Mouse (Mus musculus): Measurements from ENCODE around the gene Cwc15. TPM values are rescaled to one million over a fixed set of nuclear protein-coding genes. Genes with fewer than 3 reads are reported as not detected.

Gene Cwc15
- 5.2 and 6.3 TPM in 2 replicates for polyA plus RNA-seq (2012; rRNA removed)

DNA sequence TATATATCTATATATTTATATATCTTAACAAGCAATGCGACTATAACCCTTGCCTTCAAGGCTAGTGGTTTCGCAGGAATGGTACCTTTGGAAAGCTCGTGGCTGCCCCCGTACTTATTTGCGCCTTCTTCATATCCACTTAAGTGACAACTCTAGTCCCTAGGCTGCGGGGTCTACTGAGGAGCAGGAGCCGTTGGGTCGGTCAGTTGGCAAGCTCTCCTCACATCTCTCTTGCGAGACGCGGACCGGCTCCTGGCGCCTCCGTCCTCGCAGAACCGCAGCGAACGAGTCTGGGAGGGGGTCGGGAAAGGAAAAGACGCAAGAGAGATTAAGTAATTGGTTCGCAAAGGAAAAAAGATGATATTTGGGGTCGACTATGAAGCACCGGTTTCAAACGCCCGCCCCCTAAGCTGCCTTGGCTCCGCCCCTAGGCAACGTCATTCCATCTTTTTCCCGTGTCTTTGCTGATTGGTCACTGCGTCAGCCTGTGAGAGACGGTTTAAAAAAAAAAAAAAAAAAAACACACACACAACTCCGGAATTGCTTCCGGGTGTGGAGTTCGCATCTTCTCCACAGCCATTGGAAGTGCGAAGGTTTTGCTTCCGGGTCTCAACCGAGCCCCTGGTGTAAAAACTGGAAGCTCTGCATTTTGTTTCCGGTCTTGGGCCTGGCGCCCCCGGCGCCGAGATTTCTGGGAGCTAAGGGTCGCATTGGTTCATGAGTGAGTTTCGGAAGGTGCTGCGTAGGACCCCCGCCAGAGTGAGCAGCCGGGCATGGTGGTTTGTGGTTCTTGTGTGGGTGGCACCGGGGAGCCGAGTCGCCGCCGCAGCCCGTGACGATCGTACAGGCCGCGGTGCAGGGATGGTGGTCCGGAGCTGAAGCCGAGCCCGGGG is at the start of gene Cwc15, which contains the start of gene Kdm4d:
Gene Cwc15 (plus strand): TSS at position 595 of the 893 bp plus-strand sequence.
Gene Kdm4d (minus strand): TSS at position 460 of the 893 bp plus-strand sequence.

Other genes with a start within 250 kb of the Cwc15 start
- 43.0 and 93.4 TPM in 2 replicates for gene Sesn3, start 225.6 kb upstream of the Cwc15 start, polyA plus RNA-seq (2012; rRNA removed)
- gene Endod1, start 119.1 kb upstream of the Cwc15 start, polyA plus RNA-seq (2012; rRNA removed): 110 and 128 TPM in 2 replicates
- 0.40 and 0.52 TPM in 2 replicates for gene Kdm4d, start 135 bp upstream of the Cwc15 start, polyA plus RNA-seq (2012; rRNA removed)
- 53.9 and 61.7 TPM in 2 replicates for gene Amotl1, start 144.4 kb downstream of the Cwc15 start, polyA plus RNA-seq (2012; rRNA removed)
- gene Piwil4, start 240.1 kb downstream of the Cwc15 start, polyA plus RNA-seq (2012; rRNA removed): 1.2 TPM in 2 replicates

All from ovary, adult 2 months (tissue).